Mouse (Mus musculus) cerebellum, postnatal 25 days (tissue): ENCODE results near the gene Ptgs1.
"Not testable (repeated sequence)": the region's sequence is repeated elsewhere in the genome, so short reads cannot be mapped to it uniquely, and the experiment has no call there.

ENCODE experiments used
- DNase-seq, 2 experiments: peaks; one replicate each; pipeline ENCODE4 v3.0.0; 2021; ENCODE audit warnings: mixed read lengths in 2 of 2

The Ptgs1 gene

DNA sequence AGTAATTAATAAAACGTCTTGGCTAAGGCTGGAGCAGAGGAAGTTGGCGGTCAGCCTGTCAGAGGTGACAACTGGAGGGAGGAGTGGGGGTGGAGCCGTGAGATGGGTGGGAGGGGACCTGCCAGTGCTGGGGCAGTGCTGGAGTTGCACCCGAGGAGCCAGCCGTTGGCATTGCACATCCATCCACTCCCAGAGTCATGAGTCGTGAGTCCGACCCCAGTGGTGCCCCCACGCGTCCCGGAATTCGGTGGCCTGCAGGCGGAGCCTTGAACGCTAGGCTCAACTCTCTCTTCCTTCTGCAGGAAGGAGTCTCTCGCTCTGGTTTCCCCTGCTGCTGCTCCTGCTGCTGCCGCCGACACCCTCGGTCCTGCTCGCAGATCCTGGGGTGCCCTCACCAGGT lies at the start of gene Ptgs1:
Ptgs1 (plus strand) TSS at position 61 of the 400 bp plus-strand sequence.
- peak in 1 of 2 experiments; percentile 35 for DNase-seq

GRCm38 (mm10) chr2:36181587-36182368 lies 48.4 kb upstream of the Ptgs1 start:
- not testable (repeated sequence) for DNase-seq

DNA sequence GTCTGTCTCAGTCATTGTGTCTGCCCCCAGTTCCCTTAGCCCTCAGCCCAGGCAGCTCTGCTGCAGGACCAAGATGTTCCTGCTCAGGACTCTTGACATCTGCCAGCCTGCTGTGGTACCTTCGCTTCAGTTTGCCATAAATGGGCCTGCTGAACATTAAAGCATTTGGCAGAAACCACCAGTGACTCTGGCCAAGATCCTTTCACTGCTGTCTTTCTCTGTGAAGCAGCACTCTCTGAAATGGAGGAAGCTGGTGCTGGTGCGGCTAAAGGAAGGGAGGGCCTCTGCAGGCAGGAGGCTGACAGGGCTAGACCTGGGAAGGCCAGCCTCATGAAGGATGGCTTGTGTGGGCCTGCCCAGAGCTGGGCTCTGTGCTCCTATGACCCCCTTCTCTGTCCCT lies 46.9 kb upstream of the Ptgs1 start:
- no peak for DNase-seq

GRCm38 (mm10) chr2:36184192-36184591 lies 46.0 kb upstream of the Ptgs1 start:
- DNase-seq = no peak

DNA sequence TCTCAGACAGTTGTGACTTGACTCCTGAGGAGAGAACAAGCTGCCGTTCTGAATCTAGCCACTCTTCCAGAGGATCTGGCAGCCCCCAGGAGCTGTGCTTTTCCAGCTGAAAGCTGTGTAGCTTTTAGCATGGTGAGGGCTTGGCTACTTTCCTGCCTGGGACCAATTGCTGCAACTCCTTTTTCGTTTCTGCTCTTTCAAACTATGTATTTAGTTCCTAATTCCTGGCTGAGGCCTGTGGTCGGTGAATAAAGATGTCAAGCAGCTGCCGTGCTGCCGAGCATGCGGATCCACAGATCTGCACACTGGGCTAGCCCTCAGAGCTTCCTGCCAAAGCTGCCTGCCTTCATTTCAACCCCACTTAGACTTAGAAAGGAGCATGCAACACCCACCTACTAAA lies 45.4 kb upstream of the Ptgs1 start:
- no peak for DNase-seq

GRCm38 (mm10) chr2:36189200-36189599 lies 41.0 kb upstream of the Ptgs1 start:
- not testable (repeated sequence) for DNase-seq

DNA sequence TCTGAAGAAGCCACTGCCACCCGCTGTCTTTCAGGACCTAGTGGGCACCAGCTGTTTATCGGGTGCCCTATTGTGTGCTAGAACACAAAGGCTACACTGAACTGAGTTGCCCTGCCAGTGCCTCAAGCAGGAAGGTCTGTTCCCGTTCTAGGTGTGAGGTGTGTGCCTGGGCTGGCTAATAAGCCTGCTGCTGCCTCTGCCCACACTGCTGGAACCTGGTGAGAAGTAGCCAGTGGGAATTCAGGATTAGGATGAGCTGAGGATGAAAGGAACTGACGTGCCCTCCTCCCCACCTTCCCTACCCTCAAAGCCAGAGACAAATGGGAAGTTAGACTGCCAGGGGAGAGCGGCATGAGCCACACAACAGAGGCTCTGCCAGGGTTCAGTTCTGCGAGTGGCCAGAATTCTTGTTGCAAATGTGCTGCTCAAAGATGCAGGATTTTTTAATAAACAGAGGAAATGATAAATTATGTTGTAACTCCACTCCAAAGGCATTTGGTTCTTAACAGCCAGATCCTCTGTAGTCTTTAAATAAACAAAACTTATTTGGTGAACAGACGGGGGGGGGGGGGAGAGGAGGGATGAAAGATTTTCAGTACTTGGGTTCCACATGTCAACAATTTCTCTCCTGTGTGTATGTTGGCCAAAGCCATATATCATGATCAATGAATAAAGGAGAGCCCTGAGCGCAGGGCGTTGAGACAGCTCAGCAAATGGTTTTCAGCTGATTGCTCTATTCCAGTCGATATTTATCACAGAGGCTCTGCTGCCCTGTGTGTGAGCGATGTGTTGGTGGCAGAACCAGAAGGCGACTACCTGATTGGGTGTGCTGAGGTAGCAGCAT lies 38.9 kb upstream of the Ptgs1 start:
- DNase-seq = no peak

- no peak for DNase-seq
These were observed 33.2 kb upstream of the Ptgs1 start for GRCm38 (mm10) chr2:36197021-36197420.

DNA sequence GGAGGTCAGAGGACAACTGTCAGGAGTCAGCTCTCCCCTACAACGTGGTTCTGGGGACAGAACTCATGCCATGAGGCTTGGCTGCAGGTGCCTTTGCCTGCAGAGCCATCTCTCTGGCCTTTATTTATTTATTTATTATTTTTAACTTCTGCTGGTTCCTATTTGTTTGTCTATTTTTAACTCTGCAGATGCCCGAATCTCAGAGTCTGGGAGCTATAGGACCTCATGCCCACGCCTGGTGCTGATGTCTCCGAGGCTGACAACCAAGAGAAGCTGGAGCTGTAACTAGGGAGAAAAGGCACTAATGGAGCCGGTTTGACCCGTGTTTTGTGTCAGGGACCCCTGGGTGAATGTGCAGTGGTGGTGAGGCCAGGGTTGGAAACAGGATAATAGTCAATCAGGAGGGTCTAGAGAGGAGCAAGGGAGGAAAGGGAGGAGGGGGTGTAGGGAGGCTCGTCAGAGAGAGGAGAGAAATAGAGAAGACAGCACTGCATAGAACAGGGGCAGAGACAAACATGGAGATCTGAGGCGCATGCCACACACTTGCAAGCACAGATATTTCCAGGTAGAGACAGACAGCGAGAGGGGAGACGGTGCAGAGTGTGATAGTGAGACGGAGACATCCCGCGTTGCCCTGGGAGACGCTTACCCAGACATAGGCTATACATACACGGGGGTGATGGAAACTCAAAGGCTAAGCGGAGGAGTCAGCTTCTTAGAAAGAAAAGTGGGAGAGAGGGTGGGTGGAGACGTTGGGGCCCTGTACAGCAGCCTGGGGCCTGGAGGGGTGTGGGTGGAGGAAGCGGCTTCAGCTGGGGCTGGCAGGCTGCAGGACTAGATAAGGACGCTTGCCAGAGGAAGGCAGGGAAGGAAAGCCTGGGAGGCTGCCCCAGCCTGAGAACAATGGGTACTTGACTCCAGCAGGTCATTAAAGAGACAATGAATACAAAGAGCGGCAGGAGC lies 32.0 kb upstream of the Ptgs1 start:
- DNase-seq = no peak

- no peak for DNase-seq
These were observed 31.4 kb upstream of the Ptgs1 start for GRCm38 (mm10) chr2:36198882-36199262.

- no peak for DNase-seq
These were observed 29.4 kb upstream of the Ptgs1 start for GRCm38 (mm10) chr2:36200813-36201212.

GRCm38 (mm10) chr2:36201756-36202610 lies 28.2 kb upstream of the Ptgs1 start:
- DNase-seq = no peak

- DNase-seq = no peak
These were observed 27.7 kb upstream of the Ptgs1 start for GRCm38 (mm10) chr2:36202611-36202880.

GRCm38 (mm10) chr2:36203011-36203825 lies 27.0 kb upstream of the Ptgs1 start:
- DNase-seq = peak; percentile 31 to 50

DNA sequence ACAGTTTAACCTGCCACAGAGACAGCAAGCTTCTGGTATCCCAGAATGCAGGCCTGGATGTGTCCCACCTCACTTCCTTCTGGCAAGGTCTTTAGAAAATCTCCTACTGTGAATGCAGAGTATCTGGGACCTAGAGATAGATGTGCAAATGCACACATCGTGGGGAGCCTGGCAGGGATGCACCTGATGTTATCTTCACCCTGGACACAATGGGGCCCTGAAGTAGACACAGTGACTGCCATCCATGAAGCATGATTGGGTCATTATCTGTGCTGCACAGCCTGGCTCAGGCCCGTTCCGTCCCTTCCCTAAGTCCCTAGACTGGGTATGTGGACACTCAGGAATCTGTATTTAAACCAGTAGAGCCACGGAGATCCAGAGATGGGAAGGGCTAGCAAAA lies 25.6 kb upstream of the Ptgs1 start:
- DNase-seq = no peak

- no peak for DNase-seq
These were observed 23.2 kb upstream of the Ptgs1 start for GRCm38 (mm10) chr2:36207071-36207470.

DNA sequence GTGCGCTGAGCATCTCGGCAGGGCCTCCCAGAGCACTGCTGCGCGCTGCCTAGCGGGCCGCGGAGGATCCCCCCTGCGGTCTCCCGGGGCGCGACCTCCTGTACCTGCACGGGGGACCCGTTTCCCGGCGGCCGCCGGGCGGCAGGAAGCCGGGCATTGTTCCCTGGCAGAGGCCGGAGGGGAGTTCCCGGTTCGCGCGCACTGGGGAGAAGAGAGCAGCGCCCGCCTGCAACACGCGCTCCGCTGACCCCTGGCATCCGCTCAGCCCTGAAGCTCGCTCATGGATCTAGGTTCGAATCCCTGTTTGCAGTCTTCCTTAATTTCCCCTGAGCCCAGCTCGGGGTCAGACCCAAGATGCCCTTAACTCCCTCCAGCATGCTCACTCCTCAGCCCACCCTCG lies 19.4 kb upstream of the Ptgs1 start:
- DNase-seq = no peak

DNA sequence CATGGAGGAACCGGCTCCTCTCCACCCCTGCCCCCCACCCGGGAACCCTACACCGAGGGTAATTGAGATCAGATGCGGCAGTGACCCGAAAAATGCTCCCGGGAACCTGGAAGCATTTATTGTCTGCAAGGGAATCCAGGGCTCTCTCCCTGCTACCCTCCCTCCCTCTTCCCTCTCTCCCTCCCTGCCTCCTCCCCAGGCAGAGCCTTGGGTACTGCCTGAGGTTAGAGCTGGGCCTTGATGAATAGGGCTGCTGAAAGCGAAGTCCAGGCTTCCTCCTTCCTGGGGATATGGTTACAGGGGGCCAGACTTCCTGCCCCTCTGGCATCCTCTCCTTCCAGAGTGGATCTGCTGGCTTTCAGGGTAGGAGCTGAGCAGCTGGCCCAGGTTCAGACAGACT lies 18.4 kb upstream of the Ptgs1 start:
- no peak for DNase-seq

DNA sequence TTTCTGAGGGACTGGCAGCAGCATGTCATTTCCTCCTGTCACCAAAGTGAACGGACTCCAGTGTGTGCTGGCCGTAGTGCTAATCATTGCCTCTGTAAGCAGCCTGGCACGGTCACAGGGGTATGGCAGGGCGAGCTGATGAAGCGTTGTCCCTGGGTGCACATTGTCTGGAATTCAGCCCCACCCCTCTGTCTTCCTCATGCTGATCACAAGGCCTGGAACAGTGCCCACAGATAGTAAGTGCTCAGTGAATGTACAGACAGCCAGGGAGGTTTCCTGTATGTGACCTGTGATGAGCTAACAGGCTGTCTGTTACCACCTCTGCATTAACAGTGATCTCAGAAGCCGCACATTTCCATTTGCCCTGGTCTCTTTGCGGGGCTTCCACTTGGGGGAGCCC lies 17.1 kb upstream of the Ptgs1 start:
- no peak for DNase-seq

GRCm38 (mm10) chr2:36214023-36214422 lies 16.2 kb upstream of the Ptgs1 start:
- DNase-seq = peak; percentile 85 to 91

- DNase-seq = no peak
These were observed 15.8 kb upstream of the Ptgs1 start for GRCm38 (mm10) chr2:36214425-36214824.
